Mouse (Mus musculus) spleen, adult 2 months (tissue): Measurements from ENCODE around the gene Srsf3. TPM values are rescaled to one million over a fixed set of nuclear protein-coding genes. Genes with fewer than 3 reads are reported as not detected.
"Not testable (repeated sequence)": the region's sequence is repeated elsewhere in the genome, so short reads cannot be mapped to it uniquely, and the experiment has no call there.

Source experiments
- DNase-seq, 2 experiments: peaks; one replicate each; pipeline versions ENCODE4 v3.0.0 to v3.0.0-alpha.2; 2012 to 2021; ENCODE audit warnings: low spot score in 2 of 2, low read depth in 1 of 2
- H3K27ac ChIP-seq: fragments of 200-500 bp; 2 replicates; pipeline ENCODE4 v1.5.1; 2012; ENCODE audit warnings: low read length, inconsistent platforms; ENCODE audit not compliant: insufficient read depth
- H3K27me3 ChIP-seq: fragments of 200-500 bp; 2 replicates; pipeline ENCODE4 v1.6.1; 2012; ENCODE audit warnings: mild to moderate bottlenecking, moderate library complexity, low read length, inconsistent platforms; ENCODE audit not compliant: control insufficient read depth, insufficient read depth
- H3K36me3 ChIP-seq: fragments of 200-500 bp; 2 replicates; pipeline ENCODE4 v1.6.1; 2012; ENCODE audit warnings: mild to moderate bottlenecking, low read length, inconsistent platforms; ENCODE audit not compliant: control insufficient read depth, insufficient read depth
- H3K4me1 ChIP-seq: fragments of 200-500 bp; 2 replicates; pipeline ENCODE4 v1.6.1; 2011; ENCODE audit warnings: inconsistent platforms; ENCODE audit not compliant: control insufficient read depth, insufficient read depth, insufficient read length
- H3K4me3 ChIP-seq: fragments of 200-500 bp; 2 replicates; pipeline ENCODE4 v1.5.1; 2011; ENCODE audit warnings: mild to moderate bottlenecking, inconsistent platforms; ENCODE audit not compliant: insufficient read depth, insufficient read length; ENCODE audit errors: extremely low read depth
- CTCF ChIP-seq: fragments of 200-500 bp; IDR thresholded peaks from 2 replicates; pipeline ENCODE4 v1.5.1; 2011; ENCODE audit warnings: mild to moderate bottlenecking, inconsistent platforms; ENCODE audit not compliant: insufficient read depth, insufficient read length, insufficient replicate concordance; ENCODE audit errors: extremely low read depth
- POLR2A ChIP-seq: fragments of 200-500 bp; IDR thresholded peaks from 2 replicates; pipeline ENCODE4 v1.6.1; 2011; ENCODE audit warnings: low read depth, low read length, inconsistent platforms
- WGBS: fragments of 180-500 bp; shearing (Covaris S2); methylation state at CpG from one replicate; pipeline ENCODE4 v1.1.7; 2018; 5-methylcytosine and 5-hydroxymethylcytosine counted together
- polyA plus RNA-seq: library from polyadenylated mRNA; depleted of rRNA; stranded (reverse); fragments of >200 nt; gene quantifications from 2 replicates; pipeline ENCODE4 v1.2.3, GENCODE M21; 2012

Gene Srsf3
- polyA plus RNA-seq, 1 experiment: 189 TPM

DNA sequence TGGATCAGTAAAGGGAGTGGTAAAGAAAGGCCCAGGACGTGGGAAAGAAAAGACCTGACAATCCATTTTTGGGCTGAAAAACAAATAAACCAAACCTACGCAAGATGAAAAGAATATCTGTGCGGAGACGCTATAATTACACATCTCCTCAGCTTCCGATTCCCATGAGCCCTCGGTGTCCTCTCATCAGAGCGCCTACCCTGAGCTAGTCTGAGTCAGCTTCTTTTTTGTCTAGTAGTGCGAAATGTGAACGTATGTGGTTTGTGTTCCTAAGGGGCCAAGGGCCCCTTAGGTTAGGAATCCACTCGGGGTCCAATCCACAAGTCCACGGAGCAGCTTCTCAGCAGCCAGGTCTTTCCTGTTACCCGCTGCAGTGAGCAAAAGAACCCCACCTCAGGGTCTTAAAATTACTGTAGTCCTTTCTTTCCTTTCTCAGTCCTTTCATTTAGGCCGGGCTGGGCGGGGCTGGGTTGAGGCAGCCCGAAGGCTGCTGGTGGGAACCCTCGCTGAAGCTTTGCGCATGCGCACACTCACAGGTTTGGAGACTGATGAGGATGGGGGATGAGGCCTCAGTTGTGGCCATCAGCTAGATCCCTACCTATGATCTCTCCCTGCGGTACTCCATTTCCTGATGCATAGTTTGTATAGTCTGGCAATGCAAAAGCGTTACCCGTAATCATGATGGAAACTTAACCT lies 33.0 kb downstream of the Srsf3 start:
- Histone ChIP-seq H3K4me3 (no peak overlapping the region), H3K27ac (no peak overlapping the region), H3K36me3 (no peaks in the 10 kb centered on the region), H3K27me3 (no peaks in the 10 kb centered on the region), H3K4me1 (peaks cover 2% of the 10 kb centered on the region; the same call in 1 of the 2 replicates)
- no peak for TF ChIP-seq CTCF
- no peak for TF ChIP-seq POLR2A
- WGBS: 93% methylated on average over 21 of the region's 21 CpGs
- no peak for DNase-seq

DNA sequence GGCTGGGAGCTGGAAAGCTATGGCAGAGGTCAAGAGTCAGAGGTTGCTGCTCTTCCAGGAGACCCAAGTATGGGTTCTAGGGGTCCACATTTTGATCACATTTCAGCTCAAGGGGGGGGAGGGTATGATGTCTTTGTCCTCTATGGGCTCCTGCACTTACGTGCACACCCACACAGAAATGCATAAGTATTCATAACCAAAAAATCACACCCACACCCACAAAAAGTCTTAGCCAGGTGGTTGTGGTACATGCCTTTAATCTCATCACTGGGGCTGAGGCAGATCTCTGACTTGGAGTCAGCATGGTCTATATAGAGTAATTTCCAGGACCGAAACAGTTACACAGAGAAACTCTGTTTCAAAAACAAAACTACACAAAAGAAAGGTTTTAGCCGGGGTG lies 33.5 kb downstream of the Srsf3 start:
- Histone ChIP-seq H3K4me1 (peaks cover 2% of the 10 kb centered on the region; the same call in 1 of the 2 replicates), H3K27me3 (no peaks in the 10 kb centered on the region), H3K27ac (no peak overlapping the region), H3K36me3 (no peaks in the 10 kb centered on the region), H3K4me3 (no peak overlapping the region)
- no peak for DNase-seq
- 85% methylated on average over 3 of the region's 3 CpGs for WGBS
- TF ChIP-seq POLR2A: no peak
- no peak for TF ChIP-seq CTCF

DNA sequence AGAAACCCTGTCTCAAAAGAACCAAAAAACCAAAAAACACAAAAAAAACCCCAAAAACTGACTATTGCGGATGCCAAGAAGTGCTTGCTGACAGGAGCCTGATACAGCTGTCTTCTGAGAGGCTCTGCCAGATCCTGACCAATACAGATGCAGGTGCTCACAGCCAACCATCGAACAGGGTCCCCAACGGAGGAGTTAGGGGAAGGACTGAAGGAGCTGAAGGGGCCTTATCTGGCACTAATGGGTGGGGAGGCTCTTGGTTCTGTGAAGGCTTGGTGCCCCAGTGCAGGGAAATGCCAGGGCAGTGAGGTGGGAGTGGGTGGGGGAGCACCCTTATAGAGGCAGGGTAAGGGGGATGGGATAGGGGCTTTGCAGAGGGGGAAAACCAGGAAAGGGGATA lies 35.0 kb downstream of the Srsf3 start:
- not testable (repeated sequence) for H3K4me1 ChIP-seq, H3K36me3 ChIP-seq, DNase-seq, H3K27ac ChIP-seq, H3K4me3 ChIP-seq, H3K27me3 ChIP-seq
- 74% methylated on average over 3 of the region's 3 CpGs for WGBS

DNA sequence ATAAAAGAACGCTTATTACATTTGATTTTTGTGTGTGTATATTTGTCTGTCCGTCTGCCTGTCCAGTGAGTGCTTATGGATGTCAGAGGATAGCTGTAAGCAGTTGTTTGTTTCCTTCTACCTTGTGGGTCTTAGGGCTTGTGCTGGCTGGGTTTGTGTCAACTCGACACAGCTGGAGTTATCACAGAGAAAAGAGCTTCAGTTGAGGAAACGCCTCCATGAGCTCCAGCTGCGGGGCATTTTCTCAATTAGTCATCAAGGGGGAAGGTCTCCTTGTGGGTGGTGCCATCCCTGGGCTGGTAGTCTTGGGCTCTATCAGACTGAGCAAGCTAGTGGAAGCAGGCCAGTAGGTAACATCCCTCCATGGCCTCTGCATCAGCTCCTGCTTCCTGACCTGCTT lies 35.4 kb downstream of the Srsf3 start:
- Histone ChIP-seq H3K36me3 (no peaks in the 10 kb centered on the region), H3K4me1 (peaks cover 8% of the 10 kb centered on the region; the same call in 1 of the 2 replicates)
- WGBS: 64% methylated on average over 5 of the region's 5 CpGs

DNA sequence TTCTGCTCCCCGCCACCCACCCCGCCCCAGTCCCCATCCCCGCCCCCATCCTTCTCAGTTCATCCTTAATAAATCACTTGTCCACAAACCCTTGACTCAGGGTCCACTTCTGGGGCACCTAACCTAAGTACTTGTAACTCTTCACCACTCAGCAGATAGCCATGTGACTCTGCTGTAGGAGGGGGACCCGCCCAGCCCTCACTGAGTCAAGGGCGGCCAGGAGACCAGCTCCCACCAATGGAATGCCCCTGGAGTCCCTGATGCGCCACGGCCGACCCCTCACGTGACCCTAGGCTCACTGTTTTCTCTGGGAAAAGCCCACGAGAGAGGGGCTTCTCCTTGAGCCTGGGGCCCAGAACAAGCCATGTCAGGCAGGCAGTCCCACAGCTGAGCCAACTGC lies 36.6 kb downstream of the Srsf3 start:
- DNase-seq: no peak
- peaks cover 8% of the 10 kb centered on the region; the same call in 1 of the 2 replicates for H3K4me1 ChIP-seq
- WGBS: 88% methylated on average over 10 of the region's 10 CpGs
- TF ChIP-seq CTCF (no peak), POLR2A (no peak)
- no peak overlapping the region for H3K27ac ChIP-seq
- no peaks in the 10 kb centered on the region for H3K27me3 ChIP-seq
- H3K36me3 ChIP-seq: no peaks in the 10 kb centered on the region
- no peak overlapping the region for H3K4me3 ChIP-seq

More for the DNA sequence above, 35.4 kb downstream of the Srsf3 start:
- TF ChIP-seq POLR2A: no peak
- no peak for TF ChIP-seq CTCF
- H3K27ac ChIP-seq: no peak overlapping the region
- H3K27me3 ChIP-seq: no peaks in the 10 kb centered on the region
- H3K4me3 ChIP-seq: no peak overlapping the region
- DNase-seq: no peak

DNA sequence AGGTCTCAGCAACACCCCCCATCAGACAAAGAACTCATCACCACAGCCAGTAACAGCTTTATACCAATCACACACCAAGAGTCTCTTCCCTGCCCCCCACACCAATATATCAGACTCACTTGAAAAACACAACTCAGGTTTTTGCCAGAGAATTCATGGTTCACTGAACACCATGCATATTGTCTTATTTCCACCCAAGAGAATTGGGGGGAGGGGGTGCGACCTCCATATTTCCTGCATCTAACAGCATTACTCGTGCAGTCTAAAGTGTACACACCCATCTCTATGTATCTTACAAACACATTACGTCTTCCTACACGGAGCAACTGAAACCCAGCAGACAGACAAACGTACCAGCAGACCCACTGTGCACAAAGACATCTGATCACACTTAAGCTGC lies 39.4 kb downstream of the Srsf3 start:
- TF ChIP-seq CTCF (no peak), POLR2A (no peak)
- H3K27me3 ChIP-seq: no peaks in the 10 kb centered on the region
- no peak for DNase-seq
- H3K36me3 ChIP-seq: no peaks in the 10 kb centered on the region
- no peak overlapping the region for H3K27ac ChIP-seq
- H3K4me3 ChIP-seq: no peak overlapping the region
- WGBS: 46% methylated on average over 5 of the region's 5 CpGs
- H3K4me1 ChIP-seq: peaks cover 8% of the 10 kb centered on the region; the same call in 1 of the 2 replicates

DNA sequence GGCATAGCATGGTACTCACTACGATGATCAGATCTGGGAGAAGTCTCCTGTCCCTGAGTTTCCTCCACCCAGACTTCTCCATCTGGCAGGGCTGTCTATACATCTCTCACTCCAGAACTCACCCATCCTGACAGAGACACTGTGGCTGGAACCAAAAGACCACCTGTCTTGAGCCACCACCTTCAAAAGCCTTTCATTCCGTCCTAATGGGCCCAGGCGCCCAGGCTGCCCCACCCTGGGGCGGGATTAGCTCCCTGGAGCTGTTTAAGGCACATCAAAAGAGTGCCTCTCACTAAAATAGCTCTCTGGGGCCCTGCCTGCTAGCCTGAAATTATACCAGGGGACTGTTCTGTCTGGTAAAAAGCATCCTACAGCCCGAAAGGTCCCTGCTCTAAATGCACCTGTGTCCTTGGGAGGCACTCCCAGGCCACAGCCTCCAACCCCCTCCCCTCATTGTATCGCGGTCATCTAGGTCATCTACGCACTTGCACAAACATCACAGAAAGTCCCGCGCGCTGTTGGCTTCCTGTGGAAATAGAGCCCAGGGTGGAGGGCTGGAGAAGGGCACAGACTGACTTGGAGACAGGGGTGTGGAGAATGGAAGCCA lies 40.4 kb downstream of the Srsf3 start:
- WGBS: 38% methylated on average over 11 of the region's 11 CpGs
- H3K4me3 ChIP-seq: no peak overlapping the region
- H3K4me1 ChIP-seq: peaks cover 8% of the 10 kb centered on the region; the same call in 1 of the 2 replicates
- no peaks in the 10 kb centered on the region for H3K36me3 ChIP-seq
- H3K27me3 ChIP-seq: no peaks in the 10 kb centered on the region
- no peak for DNase-seq
- no peak overlapping the region for H3K27ac ChIP-seq
- TF ChIP-seq CTCF (no peak), POLR2A (no peak)
